Mouse (Mus musculus): Measurements from ENCODE around the gene Rec8. TPM values are rescaled to one million over a fixed set of nuclear protein-coding genes. Genes with fewer than 3 reads are reported as not detected.

Gene Rec8
- polyA plus RNA-seq, 1 experiment from 2014 or later = 9.0 TPM

DNA sequence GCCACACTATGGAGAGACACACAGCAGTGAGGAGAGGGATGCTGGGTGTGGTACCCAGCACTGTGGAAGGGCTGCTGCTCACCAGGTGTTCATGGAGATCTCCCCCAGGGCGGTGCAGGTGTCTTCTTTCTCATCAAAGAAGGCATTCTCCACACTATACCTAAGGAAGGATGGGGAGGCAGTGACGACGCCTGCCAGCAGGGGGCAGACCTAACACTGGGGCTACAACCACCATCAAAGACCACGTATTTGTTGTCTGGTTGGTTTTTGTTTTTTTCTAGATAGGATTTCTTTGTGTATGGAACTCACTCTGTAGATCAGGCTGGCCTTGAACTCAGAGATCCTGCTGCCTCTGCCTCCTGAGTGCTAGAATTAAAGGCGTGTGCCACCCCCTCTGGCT is 11.5 kb downstream of the Rec8 start:
- DNase-seq (ENCODE audit: low spot score) = no peak
- Histone ChIP-seq H3K9ac (no peak overlapping the region), H3K4me3 (replicated peaks; ENCODE audit: low read length) (no peak overlapping the region), H3K9me3 (ENCODE audit: control insufficient read depth, low read length) (no peaks in the 10 kb centered on the region), H3K36me3 (replicated peaks; ENCODE audit: control insufficient read depth, insufficient read depth) (peaks cover 99% of the 10 kb centered on the region), H3K4me1 (replicated peaks; ENCODE audit: control insufficient read depth, insufficient read depth, low read length) (no peaks in the 10 kb centered on the region), H3K27me3 (ENCODE audit: control insufficient read depth, insufficient read depth, low read length) (no peaks in the 10 kb centered on the region), H3K27ac (no peak overlapping the region), H3K4me2 (replicated peaks) (no peak overlapping the region)
- WGBS = 48% methylated on average over 5 of the region's 5 CpGs
- no peak for ATAC-seq (ENCODE audit: low FRiP score)

- no peak for DNase-seq (ENCODE audit: low spot score)
- Histone ChIP-seq H3K9ac (peak overlapping the region; percentile 81), H3K27ac (peak overlapping the region; percentile 67), H3K9me3 (ENCODE audit: control insufficient read depth, low read length) (no peaks in the 10 kb centered on the region), H3K4me1 (replicated peaks; ENCODE audit: control insufficient read depth, insufficient read depth, low read length) (peaks cover 17% of the 10 kb centered on the region), H3K4me2 (replicated peaks) (peak overlapping the region; percentile 90), H3K4me3 (replicated peaks; ENCODE audit: low read length) (peak overlapping the region; percentile 69), H3K36me3 (replicated peaks; ENCODE audit: control insufficient read depth, insufficient read depth) (peaks cover 80% of the 10 kb centered on the region), H3K27me3 (ENCODE audit: control insufficient read depth, insufficient read depth, low read length) (no peaks in the 10 kb centered on the region)
- WGBS = 6% methylated on average over 23 of the region's 23 CpGs
- ATAC-seq (ENCODE audit: low FRiP score) = peak; percentile 7
Observed at GRCm38 (mm10) chr14:55634874-55635522, 17.2 kb downstream of the Rec8 start.

GRCm38 (mm10) chr14:55635523-55636007 is 17.7 kb downstream of the Rec8 start, which contains the start of gene Ipo4:
Gene Ipo4, minus strand, starts transcription at chr14:55635957.
- H3K9ac ChIP-seq = peak within 1 kb of the TSS; percentile 81
- DNase-seq (ENCODE audit: low spot score) (peak; percentile 89), ATAC-seq (ENCODE audit: low FRiP score) (peak; percentile 91)
- H3K4me2 ChIP-seq (replicated peaks) = peak within 1 kb of the TSS; percentile 90
- H3K4me3 ChIP-seq (replicated peaks; ENCODE audit: low read length) = peak within 1 kb of the TSS; percentile 69
- H3K27me3 ChIP-seq (ENCODE audit: control insufficient read depth, insufficient read depth, low read length) = no peaks in the 10 kb centered on the region
- H3K4me1 ChIP-seq (replicated peaks; ENCODE audit: control insufficient read depth, insufficient read depth, low read length) = peaks cover 17% of the 10 kb centered on the region
- 2% methylated on average over 33 of the region's 33 CpGs for WGBS
- H3K27ac ChIP-seq = peak within 1 kb of the TSS; percentile 67
- peaks cover 80% of the 10 kb centered on the region for H3K36me3 ChIP-seq (replicated peaks; ENCODE audit: control insufficient read depth, insufficient read depth)
- no peaks in the 10 kb centered on the region for H3K9me3 ChIP-seq (ENCODE audit: control insufficient read depth, low read length)

- Histone ChIP-seq H3K4me1 (replicated peaks; ENCODE audit: control insufficient read depth, insufficient read depth, low read length) (peaks cover 24% of the 10 kb centered on the region), H3K4me2 (replicated peaks) (no peak within 1 kb of the TSS), H3K36me3 (replicated peaks; ENCODE audit: control insufficient read depth, insufficient read depth) (peaks cover 59% of the 10 kb centered on the region), H3K9me3 (ENCODE audit: control insufficient read depth, low read length) (no peaks in the 10 kb centered on the region), H3K27me3 (ENCODE audit: control insufficient read depth, insufficient read depth, low read length) (no peaks in the 10 kb centered on the region), H3K9ac (no peak within 1 kb of the TSS), H3K4me3 (replicated peaks; ENCODE audit: low read length) (no peak within 1 kb of the TSS), H3K27ac (no peak within 1 kb of the TSS)
- 96% methylated on average over 9 of the region's 9 CpGs for WGBS
- ATAC-seq (ENCODE audit: low FRiP score) = no peak
- no peak for DNase-seq (ENCODE audit: low spot score)
Observed at GRCm38 (mm10) chr14:55637795-55638194, 20.0 kb downstream of the Rec8 start, which contains the start of gene Gm49378. Gene Gm49378, minus strand, starts transcription at chr14:55637895.

DNA sequence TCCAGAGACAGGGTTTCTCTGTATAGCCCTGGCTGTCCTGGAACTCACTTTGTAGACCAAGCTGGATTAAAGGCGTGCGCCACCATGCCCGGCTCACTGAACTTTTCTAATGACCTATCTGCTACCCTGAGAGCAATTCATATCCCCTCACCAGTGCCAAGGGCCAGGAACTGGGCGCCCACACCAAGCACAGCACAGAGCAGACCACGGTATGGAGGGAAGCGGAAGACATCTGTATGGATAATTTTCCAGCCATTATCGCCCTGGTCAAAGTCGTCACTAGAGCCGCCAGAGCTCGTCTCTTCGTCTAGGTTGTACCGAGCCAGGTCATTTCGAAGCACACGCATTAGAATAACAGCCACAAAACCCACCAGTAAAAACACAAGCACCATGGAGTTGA is 23.0 kb downstream of the Rec8 start:
- DNase-seq (ENCODE audit: low spot score) (no peak), ATAC-seq (ENCODE audit: low FRiP score) (no peak)
- H3K27me3 ChIP-seq (ENCODE audit: control insufficient read depth, insufficient read depth, low read length) = no peaks in the 10 kb centered on the region
- peaks cover 29% of the 10 kb centered on the region for H3K4me1 ChIP-seq (replicated peaks; ENCODE audit: control insufficient read depth, insufficient read depth, low read length)
- no peak overlapping the region for H3K4me3 ChIP-seq (replicated peaks; ENCODE audit: low read length)
- H3K36me3 ChIP-seq (replicated peaks; ENCODE audit: control insufficient read depth, insufficient read depth) = peaks cover 45% of the 10 kb centered on the region
- no peak overlapping the region for H3K4me2 ChIP-seq (replicated peaks)
- H3K27ac ChIP-seq = no peak overlapping the region
- H3K9ac ChIP-seq = no peak overlapping the region
- WGBS = 96% methylated on average over 14 of the region's 14 CpGs
- no peaks in the 10 kb centered on the region for H3K9me3 ChIP-seq (ENCODE audit: control insufficient read depth, low read length)

DNA sequence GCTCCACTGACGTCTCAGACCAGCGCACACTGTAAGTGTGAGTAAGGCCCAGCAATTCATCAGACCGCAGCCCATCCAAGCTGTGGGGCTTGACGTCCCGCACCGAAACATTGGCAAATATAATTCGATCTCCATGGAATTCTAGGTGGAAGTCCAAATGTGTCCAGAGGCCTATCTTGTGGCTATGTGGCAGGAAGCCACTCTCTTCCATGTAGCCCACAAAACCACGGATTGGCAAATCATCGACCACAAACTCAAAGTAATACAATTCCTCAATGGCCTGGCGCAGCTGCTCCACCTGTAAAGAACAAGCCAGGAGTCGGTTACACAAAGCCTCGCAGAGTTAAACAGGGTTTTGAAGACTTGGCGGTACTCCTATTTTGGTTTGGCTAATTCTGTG is 23.5 kb downstream of the Rec8 start:
- H3K4me3 ChIP-seq (replicated peaks; ENCODE audit: low read length) = no peak overlapping the region
- H3K27ac ChIP-seq = no peak overlapping the region
- peaks cover 42% of the 10 kb centered on the region for H3K36me3 ChIP-seq (replicated peaks; ENCODE audit: control insufficient read depth, insufficient read depth)
- no peaks in the 10 kb centered on the region for H3K9me3 ChIP-seq (ENCODE audit: control insufficient read depth, low read length)
- H3K9ac ChIP-seq = no peak overlapping the region
- H3K4me1 ChIP-seq (replicated peaks; ENCODE audit: control insufficient read depth, insufficient read depth, low read length) = peaks cover 25% of the 10 kb centered on the region
- 97% methylated on average over 13 of the region's 13 CpGs for WGBS
- H3K27me3 ChIP-seq (ENCODE audit: control insufficient read depth, insufficient read depth, low read length) = no peaks in the 10 kb centered on the region
- H3K4me2 ChIP-seq (replicated peaks) = no peak overlapping the region
- ATAC-seq (ENCODE audit: low FRiP score) = no peak
- no peak for DNase-seq (ENCODE audit: low spot score)

- ATAC-seq (ENCODE audit: low FRiP score) = peak; percentile 29
- WGBS = 21% methylated on average over 8 of the region's 8 CpGs
Observed at GRCm38 (mm10) chr14:55642679-55643059, 24.8 kb downstream of the Rec8 start.

DNA sequence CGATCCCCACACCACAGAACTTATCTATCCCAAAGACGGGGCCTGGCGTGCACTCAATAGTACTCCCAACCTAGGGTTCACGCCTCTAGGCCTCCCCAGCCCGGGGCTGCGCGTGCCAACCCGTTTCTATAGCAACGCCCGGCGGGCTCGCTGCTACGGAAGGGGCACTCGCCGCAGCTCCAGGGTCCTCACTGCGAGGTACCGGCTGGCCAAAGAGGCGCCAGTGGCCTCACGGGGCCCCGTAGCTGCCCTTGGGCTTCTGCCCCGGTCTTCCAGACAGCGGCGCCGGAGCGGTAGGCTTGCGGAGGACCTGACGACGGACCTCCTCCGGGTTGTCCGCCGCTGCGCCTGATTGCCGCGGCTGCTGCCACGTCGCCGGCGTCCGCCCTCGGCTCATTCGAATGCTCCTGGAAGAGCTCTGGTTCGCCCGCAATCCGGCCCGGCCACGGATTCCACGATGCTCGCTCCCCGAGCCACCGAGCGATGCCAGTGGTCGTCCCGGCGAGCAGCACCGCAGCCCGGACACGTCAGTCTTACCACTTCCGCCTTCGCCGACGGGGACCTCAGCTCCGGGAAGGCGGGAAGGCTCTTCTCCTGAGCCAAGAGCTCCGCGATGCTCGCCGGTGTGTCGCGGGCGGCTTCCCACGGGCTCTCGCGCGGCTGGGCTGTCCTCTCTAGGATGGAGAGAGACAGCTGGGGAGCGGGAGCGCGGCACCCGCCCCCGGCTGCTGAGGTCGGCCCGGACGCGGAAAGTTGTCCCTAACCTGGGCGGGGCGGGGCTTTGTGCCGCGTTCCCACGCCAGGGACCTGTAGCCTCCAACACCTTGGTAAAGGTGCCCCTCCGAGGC is 25.4 kb downstream of the Rec8 start, which contains the start of gene Tm9sf1:
TSS of gene Tm9sf1 (minus strand) at position 747 of the 848 bp plus-strand sequence.
- Histone ChIP-seq H3K27ac (peak within 1 kb of the TSS; percentile 97), H3K4me3 (replicated peaks; ENCODE audit: low read length) (peak within 1 kb of the TSS; percentile 85), H3K9me3 (ENCODE audit: control insufficient read depth, low read length) (no peaks in the 10 kb centered on the region), H3K36me3 (replicated peaks; ENCODE audit: control insufficient read depth, insufficient read depth) (peaks cover 22% of the 10 kb centered on the region), H3K27me3 (ENCODE audit: control insufficient read depth, insufficient read depth, low read length) (no peaks in the 10 kb centered on the region), H3K9ac (peak within 1 kb of the TSS; percentile 84), H3K4me1 (replicated peaks; ENCODE audit: control insufficient read depth, insufficient read depth, low read length) (peaks cover 21% of the 10 kb centered on the region), H3K4me2 (replicated peaks) (peak within 1 kb of the TSS; percentile 80)
- ATAC-seq (ENCODE audit: low FRiP score) (peak; percentile 90), DNase-seq (ENCODE audit: low spot score) (peak; percentile 78)
- WGBS = under 1% methylated on average over 89 of the region's 89 CpGs

More at GRCm38 (mm10) chr14:55642679-55643059, 24.8 kb downstream of the Rec8 start:
- Histone ChIP-seq H3K36me3 (replicated peaks; ENCODE audit: control insufficient read depth, insufficient read depth) (peaks cover 28% of the 10 kb centered on the region), H3K27me3 (ENCODE audit: control insufficient read depth, insufficient read depth, low read length) (no peaks in the 10 kb centered on the region), H3K4me2 (replicated peaks) (peak overlapping the region; percentile 80), H3K27ac (peak overlapping the region; percentile 97), H3K4me3 (replicated peaks; ENCODE audit: low read length) (peak overlapping the region; percentile 85), H3K9ac (peak overlapping the region; percentile 84), H3K4me1 (replicated peaks; ENCODE audit: control insufficient read depth, insufficient read depth, low read length) (peaks cover 21% of the 10 kb centered on the region), H3K9me3 (ENCODE audit: control insufficient read depth, low read length) (no peaks in the 10 kb centered on the region)
- DNase-seq (ENCODE audit: low spot score) = no peak

DNA sequence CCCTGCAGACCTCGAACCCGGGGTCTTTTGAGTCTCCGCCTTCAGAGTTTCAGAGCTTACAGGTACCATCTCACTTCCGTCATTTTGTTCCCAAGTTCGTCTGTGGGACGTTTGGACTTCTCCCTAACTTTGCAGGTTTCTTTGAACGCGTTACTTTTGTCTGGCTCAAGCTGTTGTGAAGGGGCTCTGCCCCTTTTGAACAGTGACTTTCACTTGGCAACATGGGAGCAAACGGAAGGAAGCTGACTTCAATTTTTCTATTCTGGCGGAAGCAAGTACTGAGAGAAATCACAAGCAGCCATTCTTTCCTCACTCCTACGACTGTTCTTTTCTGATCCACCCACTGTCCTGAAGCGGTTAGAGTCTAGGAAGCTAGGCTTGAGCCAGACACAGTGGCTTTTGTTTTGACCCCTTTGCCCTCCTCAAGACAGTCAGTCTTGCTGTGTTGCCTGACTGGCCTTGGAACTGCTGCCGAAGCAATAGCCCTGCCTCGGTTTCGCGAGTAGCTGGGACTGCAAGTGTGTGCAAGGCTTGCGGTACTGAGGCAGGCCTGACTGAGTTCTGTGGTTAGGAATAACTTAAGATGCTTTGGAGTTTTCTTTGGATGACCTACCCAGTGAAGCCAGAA is 26.5 kb downstream of the Rec8 start:
- Histone ChIP-seq H3K9ac (peak overlapping the region; percentile 84), H3K36me3 (replicated peaks; ENCODE audit: control insufficient read depth, insufficient read depth) (peaks cover 12% of the 10 kb centered on the region), H3K4me3 (replicated peaks; ENCODE audit: low read length) (peak overlapping the region; percentile 85), H3K4me2 (replicated peaks) (peak overlapping the region; percentile 80), H3K27me3 (ENCODE audit: control insufficient read depth, insufficient read depth, low read length) (no peaks in the 10 kb centered on the region), H3K27ac (no peak overlapping the region), H3K9me3 (ENCODE audit: control insufficient read depth, low read length) (no peaks in the 10 kb centered on the region), H3K4me1 (replicated peaks; ENCODE audit: control insufficient read depth, insufficient read depth, low read length) (peaks cover 21% of the 10 kb centered on the region)
- ATAC-seq (ENCODE audit: low FRiP score) (no peak), DNase-seq (ENCODE audit: low spot score) (no peak)
- WGBS = 34% methylated on average over 17 of the region's 17 CpGs

Measured in hindbrain, embryonic 14.5 days (tissue).